Mouse (Mus musculus) left cerebral cortex, postnatal 36 days (tissue): ENCODE results near the gene Atp5mpl. TPM values are rescaled to one million over a fixed set of nuclear protein-coding genes. Genes with fewer than 3 reads are reported as not detected.
"Not testable (repeated sequence)": the region's sequence is repeated elsewhere in the genome, so short reads cannot be mapped to it uniquely, and the experiment has no call there.

Experiments
- DNase-seq, 2 experiments: peaks; one replicate each; pipeline ENCODE4 v3.0.0; 2021 to 2022; ENCODE audit warnings: low spot score in 2 of 2, mixed read lengths in 1 of 2
- intact Hi-C: fragments of 180-260 bp; cut with DNase I; formaldehyde crosslinking; loops from one replicate; pipeline ENCODE4 v1.15.1; 2025
- total RNA-seq, 2 experiments: library from RNA; stranded (reverse); gene quantifications; 2 replicates each; pipeline ENCODE4 v1.2.3; 2021

The Atp5mpl gene
- total RNA-seq, 2 experiments from 2014 or later = 339 to 346 TPM

DNA sequence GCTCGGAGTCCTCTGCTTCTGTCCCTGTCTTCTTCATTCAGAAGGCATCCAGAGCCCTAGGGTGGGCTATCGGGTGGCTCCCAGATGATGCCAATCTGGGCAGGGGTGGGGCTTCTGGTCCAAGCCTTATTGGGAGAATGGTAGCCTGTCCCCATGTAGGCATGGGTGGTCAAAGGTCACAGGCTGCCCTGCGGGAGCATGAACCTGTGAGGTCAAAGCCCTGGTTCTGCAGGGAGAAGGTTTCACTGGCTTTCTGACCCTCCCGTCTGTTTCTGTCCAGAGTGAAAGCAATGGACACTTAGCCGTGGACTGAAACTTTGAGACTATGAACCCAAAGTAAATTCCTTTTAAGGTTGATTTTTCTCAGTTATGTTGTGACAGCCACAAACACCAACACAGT lies 10.6 kb downstream of the Atp5mpl start:
- intact Hi-C loops = loop anchor here (5.0 kb wide), 1 partner anchor 79 kb away; no protein-coding TSS in a partner anchor
- DNase-seq = no peak

DNA sequence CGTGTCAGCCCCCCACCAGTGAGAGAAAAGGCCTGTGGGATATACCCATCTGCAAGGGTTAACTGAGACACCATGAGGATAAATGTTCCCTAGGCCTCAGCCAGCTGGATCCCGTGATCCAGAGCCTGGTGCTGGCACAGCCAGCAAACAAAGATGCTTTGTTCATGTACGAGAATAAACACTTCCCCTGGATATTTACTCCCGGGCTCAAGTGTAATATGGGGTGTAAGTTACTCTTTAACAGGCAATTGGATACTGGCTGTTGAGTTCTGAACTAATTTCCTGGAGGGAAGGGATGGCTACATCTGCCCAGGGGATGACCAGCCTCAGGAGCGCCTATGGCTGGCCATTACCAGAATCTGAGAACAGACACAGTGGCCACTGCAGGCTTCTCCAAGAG lies 15.1 kb downstream of the Atp5mpl start:
- intact Hi-C loops = no loop called here
- DNase-seq = no peak

DNA sequence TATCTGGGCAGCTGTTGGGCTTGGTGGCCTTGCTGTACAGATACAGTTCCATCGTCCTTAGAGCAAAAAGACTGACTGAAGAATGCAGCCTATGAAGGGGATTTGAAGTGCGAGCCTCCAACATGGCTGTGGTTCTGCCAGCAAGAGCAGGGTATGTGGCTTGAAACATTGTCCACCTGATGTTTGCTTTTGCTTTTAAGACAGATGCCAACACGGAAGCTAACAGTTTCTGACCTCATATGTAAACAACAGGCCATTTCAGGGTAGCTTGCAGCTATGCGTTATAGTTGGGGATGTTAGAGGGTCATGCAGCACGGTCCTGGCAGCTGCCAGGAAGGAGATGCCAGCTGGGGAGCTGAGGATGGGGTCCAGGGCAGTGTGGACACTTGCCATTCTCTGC lies 16.3 kb downstream of the Atp5mpl start:
- no peak for DNase-seq
- intact Hi-C loops = no loop called here

DNA sequence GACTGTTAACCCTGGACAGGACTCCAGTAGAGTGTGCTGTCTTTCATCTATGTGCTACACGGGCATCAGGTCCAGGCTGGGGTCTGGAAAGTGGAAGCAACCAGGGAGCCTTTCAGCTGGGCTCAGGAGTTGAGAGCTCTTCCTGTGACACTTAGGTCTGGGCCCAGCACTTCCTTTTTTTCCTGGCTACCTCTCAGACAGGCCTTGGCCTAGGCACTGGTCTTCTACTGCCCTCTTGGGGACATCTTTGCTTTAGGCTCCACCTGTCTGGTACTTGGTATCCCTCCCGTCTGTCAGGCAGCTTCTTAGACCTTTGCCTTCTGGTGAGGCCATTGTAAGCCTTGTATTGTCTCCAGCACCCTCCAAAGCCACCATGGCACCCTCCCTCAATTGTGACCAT lies 20.1 kb downstream of the Atp5mpl start:
- DNase-seq = peak; percentile 20 to 27
- intact Hi-C loops = loop anchor here (5.0 kb wide), 1 partner anchor 49 kb away; no protein-coding TSS in a partner anchor

DNA sequence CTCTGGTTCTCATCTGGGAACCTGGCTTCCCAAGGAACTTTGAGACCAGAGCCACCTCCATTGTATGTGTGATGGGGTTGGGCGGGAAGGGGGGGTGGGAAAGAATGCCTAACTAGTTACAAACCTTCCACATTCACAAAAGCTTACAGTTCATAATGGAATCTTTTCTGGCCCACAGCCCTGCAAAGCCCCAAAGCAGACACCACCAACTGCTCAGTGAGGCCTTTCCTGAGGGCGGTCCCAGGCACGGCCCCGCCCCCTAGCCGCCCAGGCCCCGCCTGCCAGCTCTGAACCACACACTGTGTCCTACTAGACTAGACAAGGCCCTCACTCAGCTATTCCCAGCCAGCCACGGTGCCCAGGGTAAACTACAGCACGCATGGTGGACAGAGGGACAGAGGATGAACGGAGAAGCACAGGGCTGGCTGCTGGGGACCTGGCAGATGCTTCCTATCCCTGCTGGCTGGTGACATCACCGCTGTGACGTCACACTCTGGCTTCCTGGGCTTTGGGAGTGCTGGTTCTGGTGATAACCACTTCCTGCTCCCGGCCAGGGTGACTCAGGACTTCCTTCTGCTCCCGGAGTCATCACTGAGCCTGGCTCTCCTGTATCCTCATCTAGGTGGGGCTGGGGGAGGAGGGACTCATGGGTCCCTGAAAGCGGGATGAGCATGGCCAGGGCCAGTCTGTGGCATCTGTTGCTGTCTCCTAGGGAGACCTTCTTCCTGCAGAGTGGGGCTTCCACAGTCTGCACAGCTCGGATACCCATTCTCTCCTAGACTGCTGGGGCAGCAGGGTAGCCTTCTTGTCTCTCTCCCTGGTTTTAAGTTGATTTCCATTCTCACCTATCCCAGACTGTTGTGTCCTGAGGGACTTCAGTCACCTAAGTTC lies 20.8 kb downstream of the Atp5mpl start:
- intact Hi-C loops = loop anchor here (5.0 kb wide), 1 partner anchor 49 kb away; no protein-coding TSS in a partner anchor
- DNase-seq = not testable (repeated sequence)

GRCm38 (mm10) chr12:111945115-111945514 lies 21.7 kb downstream of the Atp5mpl start:
- intact Hi-C loops = loop anchor here (5.0 kb wide), 1 partner anchor 48 kb away; no protein-coding TSS in a partner anchor
- DNase-seq = no peak

- DNase-seq, intact Hi-C loops: not testable (repeated sequence)
Observed at GRCm38 (mm10) chr12:111944065-111944987, 22.5 kb downstream of the Atp5mpl start.

- intact Hi-C loops = no loop called here
- DNase-seq = no peak
Observed at GRCm38 (mm10) chr12:111943421-111944064, 23.2 kb downstream of the Atp5mpl start.

DNA sequence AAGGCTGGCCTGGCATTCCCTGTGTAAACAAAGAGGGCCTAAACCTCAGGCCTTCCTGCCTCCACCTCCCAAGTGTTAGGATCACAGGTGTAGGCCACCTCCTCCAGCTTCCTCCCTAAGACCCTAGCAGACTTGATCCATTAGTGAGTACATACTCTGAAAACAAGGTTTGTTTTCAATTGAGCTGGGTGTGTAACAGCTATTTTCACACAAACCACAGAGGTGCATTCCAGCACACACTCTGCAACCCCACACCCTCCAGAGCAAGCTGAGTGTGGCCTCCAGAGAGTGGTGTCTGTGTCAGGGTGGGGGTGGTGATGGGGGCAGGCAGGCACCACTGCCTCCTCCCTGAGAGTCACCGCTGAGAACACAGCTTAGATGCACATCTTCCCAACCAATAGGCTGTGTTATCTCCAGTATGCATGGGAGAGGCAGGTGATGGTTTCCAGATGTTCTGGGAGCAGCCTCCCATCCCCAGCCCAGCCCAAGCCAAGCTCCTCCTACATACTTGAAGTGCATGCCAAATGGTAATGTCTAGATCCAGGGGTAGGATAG lies 28.1 kb downstream of the Atp5mpl start:
- intact Hi-C loops = no loop called here

DNA sequence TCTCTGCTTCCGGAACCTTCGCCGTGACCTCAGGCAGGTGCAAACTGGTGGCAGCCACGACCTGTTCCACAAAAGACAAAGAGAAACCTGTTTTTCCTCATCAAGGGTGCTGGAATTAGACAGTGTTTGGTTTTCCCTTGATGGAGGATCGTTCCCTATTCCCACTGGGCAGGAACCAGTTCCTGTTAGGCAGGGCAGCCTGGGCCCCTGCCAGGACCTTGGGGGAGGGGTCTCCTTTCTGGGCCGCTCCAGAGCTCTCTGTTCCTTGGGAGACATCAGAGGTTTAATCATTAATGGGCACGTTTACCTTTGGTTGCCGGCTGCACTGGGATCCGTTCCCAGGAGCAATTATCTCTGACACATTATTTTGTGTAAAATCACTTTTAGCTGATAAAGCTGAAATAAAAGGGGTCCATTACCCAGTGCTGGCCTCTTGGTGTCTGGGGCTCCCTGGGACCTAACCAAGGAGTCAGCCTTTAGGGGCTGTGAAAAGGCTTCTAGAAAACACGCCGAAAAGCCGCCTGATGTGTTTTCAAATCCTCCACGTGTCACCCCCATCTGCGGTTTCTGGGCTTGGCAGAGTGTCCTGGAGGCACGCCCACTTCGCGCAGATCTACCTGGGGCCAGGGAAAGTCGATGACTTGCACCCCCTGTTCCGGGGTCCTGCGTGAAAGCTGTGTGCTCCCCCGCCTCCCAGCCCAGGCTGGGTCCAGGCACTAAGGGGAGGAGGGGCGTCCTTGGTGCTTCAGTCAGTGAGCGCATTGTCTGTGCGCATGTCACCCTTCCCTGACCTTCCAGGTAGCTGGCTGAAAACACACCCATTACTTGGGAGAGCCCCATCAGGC lies 29.8 kb downstream of the Atp5mpl start:
- intact Hi-C loops = no loop called here
- DNase-seq = no peak

More for the DNA sequence above, 28.1 kb downstream of the Atp5mpl start:
- DNase-seq = no peak

DNA sequence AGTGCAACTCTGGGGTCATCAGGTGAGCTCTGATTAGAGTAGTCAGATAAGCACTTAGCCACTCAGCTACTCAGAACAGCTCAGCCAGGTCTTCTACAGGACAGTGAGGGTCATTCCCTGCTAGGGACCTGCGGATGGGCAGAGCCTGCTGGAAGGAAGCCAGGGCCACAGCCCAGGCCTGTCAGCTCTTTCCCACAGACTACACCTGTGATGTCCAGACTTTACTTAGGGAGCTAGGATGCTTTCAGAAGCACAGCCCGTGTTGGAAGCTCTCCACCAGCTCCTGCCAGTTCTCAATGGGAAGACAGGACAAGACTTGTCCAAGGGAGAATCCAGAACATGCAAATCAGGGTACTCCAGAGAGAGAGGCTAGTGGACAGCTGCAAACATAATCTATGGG lies 32.8 kb downstream of the Atp5mpl start:
- DNase-seq = no peak
- intact Hi-C loops = no loop called here

GRCm38 (mm10) chr12:111933032-111933704 lies 33.6 kb downstream of the Atp5mpl start:
- intact Hi-C loops = no loop called here
- no peak for DNase-seq

DNA sequence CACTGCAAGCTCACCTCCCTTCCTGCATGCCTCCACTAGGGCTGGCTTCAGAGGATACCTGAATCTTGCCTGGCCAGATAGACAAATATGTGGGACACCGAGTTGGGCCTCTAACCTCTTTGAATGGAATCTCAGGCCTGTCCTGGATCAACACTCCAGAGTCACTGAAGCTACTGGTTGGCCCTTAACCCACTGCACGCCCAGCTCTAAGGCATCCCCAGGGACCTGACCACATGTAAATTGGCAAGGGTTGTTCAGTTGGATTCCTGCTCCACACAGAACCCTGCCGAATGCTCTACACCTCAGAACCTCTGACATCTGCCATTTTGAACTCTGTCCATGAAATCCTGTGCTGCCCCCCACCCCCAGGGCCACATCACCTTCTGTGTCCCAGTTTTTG lies 34.3 kb downstream of the Atp5mpl start:
- intact Hi-C loops = no loop called here
- DNase-seq = no peak

DNA sequence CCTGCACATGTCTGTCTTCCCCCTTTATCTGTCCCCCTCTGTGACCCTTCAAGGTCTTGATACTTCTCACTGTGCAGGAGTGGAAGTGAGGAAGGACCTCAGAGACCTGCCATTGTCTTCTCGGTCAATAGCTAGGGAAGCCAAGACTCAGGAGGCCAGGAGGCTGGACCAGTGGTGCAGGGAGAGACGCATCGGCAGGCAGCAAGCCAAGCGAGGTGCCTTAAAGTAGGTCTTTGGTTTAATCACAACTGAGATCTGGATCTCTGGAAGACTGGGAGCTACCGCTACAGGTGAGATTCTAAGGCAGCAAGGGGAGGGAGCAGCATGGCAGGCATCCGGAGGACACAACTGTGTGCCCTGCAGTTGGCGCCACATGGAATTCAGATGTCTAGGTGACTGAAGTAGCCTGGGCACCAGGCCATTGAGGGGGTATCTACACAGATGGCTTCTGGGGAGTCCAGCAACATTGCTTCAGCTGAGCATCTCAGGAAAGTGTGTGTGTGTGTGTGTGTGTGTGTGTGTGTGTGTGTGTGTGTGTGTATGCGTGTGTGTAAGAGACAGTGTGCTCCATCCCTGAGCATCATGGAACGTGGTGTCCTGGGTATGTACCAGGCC lies 35.3 kb downstream of the Atp5mpl start:
- DNase-seq = no peak
- intact Hi-C loops = no loop called here

DNA sequence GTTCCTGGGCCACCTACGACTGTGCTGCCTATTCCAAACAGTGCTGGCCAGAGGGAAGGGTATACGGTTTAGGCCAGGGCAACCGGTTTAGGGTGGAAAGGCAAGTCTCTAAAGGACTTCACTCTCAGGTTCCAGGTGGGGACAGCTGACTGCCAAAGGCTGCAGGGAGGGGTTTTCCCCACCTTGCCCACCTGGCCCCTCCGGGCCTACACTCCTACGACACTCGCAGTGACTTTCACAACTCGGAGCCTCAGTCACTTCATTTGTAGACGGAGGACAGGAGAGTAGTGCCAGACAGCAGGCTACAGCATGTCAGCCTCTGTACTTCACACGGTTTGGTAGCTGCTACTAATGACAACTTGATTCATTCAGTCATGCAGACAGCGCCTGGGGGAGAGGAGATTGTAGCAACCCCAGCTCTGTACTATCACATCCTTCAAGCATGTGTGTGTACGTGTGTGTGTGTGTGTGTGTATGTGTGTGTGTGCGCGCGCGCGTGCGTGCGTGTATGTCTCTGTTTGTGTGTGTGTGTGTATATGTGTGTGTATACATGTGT lies 38.3 kb downstream of the Atp5mpl start:
- intact Hi-C loops = no loop called here
- no peak for DNase-seq

DNA sequence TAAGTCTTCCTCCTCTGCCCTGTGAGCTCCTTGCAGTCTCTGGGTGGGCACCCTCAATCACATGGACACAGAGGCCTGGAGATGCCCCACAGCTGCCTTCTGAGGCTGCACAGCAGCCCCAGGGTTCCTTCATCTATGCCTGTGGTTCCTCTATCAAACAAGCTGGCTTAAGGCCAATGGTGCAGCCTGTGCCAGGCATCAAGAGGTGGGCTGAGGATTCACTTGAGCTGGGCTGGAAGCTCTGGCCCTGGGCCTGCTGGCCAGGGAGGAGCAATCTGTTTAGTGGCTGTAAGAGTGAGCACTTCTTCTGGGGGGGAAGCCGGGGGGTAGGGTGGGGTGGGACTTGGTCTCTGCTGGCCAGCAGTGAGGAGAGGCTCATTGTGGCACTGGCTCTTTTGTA lies 39.4 kb downstream of the Atp5mpl start:
- intact Hi-C loops = no loop called here
- no peak for DNase-seq

DNA sequence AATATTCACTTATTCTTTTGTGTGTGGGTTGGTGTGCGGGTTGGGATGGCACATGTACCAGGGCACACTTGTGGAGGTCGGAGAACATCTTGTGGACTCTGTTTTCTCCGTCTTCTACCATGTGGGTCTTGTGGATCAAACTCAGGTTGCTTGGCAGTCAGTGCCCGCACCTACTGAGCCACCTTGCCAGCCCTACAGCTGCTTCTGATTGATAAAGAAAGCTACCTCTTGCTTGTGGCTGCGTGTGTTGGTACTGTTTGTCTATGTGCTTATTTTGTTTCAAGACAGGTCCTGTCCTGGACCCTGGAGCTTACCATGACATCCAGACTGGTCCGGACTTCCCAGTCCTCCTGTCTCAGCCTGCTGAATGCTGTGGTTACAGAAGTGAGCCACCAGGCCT lies 43.7 kb downstream of the Atp5mpl start:
- intact Hi-C loops = no loop called here
- no peak for DNase-seq
